Mouse (Mus musculus): ENCODE results near the gene Ndufs8.

DNA sequence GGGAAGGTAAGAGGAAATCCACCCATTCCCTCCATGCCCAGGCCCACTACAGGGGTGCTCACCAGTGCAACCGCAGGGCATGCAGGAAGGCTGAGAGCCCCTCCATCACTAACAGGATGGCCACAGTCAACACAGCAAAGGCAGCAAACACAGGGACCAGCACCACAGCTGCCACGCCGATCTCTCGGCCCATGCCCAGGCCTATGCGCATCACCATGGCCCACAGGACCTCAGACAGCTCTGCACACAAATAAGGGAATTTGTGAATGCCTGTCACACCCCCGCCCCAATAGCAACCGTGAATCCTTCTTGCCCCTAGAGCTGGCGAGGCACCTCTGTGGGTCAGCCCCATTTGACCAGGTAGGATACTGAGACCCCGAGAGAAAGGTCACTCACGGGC, 16.4 kb downstream of the Ndufs8 start:
- TF ChIP-seq CTCF (IDR thresholded peaks at IDR 0.05; ENCODE audit: low read depth, low read length) (no peak), POLR2A (IDR thresholded peaks at IDR 0.05; ENCODE audit: insufficient read depth, low read length) (no peak), EP300 (IDR thresholded peaks at IDR 0.05; ENCODE audit: insufficient read depth, low read depth, low read length) (no peak)
